Mouse (Mus musculus): ENCODE measurements at regions not wholly inside any gene's neighbourhood (a gene's known extent, or its start where the extent isn't known, plus 50 kb on each side); places are given as distances from the start of the nearest gene placed in this dataset.

DNA sequence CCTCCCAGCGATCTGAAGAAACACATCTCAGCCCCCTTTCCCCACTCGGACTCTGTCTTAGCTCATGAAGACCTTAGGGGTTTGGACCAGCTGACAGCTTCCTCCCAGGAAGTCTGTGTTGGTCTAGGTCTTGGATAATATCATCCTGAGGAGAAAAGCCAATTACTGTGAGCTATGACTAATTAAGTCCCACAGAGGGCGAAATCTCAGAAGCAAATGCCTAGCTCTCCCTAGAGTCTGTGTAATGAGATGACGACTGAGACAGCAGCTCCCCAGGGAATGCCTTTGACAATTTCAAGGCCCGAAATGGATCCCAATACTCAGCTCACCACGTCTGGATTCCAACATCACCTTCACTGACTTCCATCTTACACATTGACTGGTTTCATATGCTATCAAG, 213.5 kb upstream of the Nlrp1b start:
- no peak overlapping the region for H3K4me3 ChIP-seq (replicated peaks; ENCODE audit: low read length)
- WGBS: 38% methylated on average over 6 of the region's 6 CpGs
- no peak overlapping the region for H3K27ac ChIP-seq (ENCODE audit: low read length)
- H3K4me2 ChIP-seq (ENCODE audit: low read length): no peak overlapping the region
- H3K9ac ChIP-seq (replicated peaks; ENCODE audit: low read depth, low read length): no peak overlapping the region
- no peak for ATAC-seq
- H3K9me3 ChIP-seq (ENCODE audit: control insufficient read depth, low read length): no peaks in the 10 kb centered on the region
- H3K36me3 ChIP-seq (ENCODE audit: control insufficient read depth, insufficient read depth): no peaks in the 10 kb centered on the region
- peaks cover 33% of the 10 kb centered on the region for H3K4me1 ChIP-seq (replicated peaks; ENCODE audit: control insufficient read depth, insufficient read depth, low read length)
- H3K27me3 ChIP-seq (replicated peaks; ENCODE audit: control insufficient read depth, insufficient read depth, low read length): no peaks in the 10 kb centered on the region

GRCm38 (mm10) chr11:71446641-71447040, 216.1 kb upstream of the Nlrp1b start:
- no peak overlapping the region for H3K4me3 ChIP-seq (replicated peaks; ENCODE audit: low read length)
- H3K4me2 ChIP-seq (ENCODE audit: low read length): no peak overlapping the region
- H3K27me3 ChIP-seq (replicated peaks; ENCODE audit: control insufficient read depth, insufficient read depth, low read length): no peaks in the 10 kb centered on the region
- no peaks in the 10 kb centered on the region for H3K36me3 ChIP-seq (ENCODE audit: control insufficient read depth, insufficient read depth)
- H3K9me3 ChIP-seq (ENCODE audit: control insufficient read depth, low read length): no peaks in the 10 kb centered on the region
- no peak overlapping the region for H3K9ac ChIP-seq (replicated peaks; ENCODE audit: low read depth, low read length)
- H3K27ac ChIP-seq (ENCODE audit: low read length): no peak overlapping the region
- 73% methylated on average over 5 of the region's 5 CpGs for WGBS
- peaks cover 12% of the 10 kb centered on the region for H3K4me1 ChIP-seq (replicated peaks; ENCODE audit: control insufficient read depth, insufficient read depth, low read length)
- ATAC-seq: no peak

GRCm38 (mm10) chr11:71447841-71448745, 217.6 kb upstream of the Nlrp1b start:
- Histone ChIP-seq H3K4me2 (ENCODE audit: low read length) (no peak overlapping the region), H3K27ac (ENCODE audit: low read length) (peak overlapping the region; percentile 83), H3K9me3 (ENCODE audit: control insufficient read depth, low read length) (no peaks in the 10 kb centered on the region), H3K9ac (replicated peaks; ENCODE audit: low read depth, low read length) (peak overlapping the region; percentile 42; the same call in 1 of the 2 replicates), H3K4me3 (replicated peaks; ENCODE audit: low read length) (no peak overlapping the region), H3K36me3 (ENCODE audit: control insufficient read depth, insufficient read depth) (no peaks in the 10 kb centered on the region), H3K4me1 (replicated peaks; ENCODE audit: control insufficient read depth, insufficient read depth, low read length) (peaks cover 12% of the 10 kb centered on the region), H3K27me3 (replicated peaks; ENCODE audit: control insufficient read depth, insufficient read depth, low read length) (no peaks in the 10 kb centered on the region)
- WGBS: 13% methylated on average over 10 of the region's 10 CpGs
- peak; percentile 82 for ATAC-seq

- Histone ChIP-seq H3K9ac (replicated peaks; ENCODE audit: low read depth, low read length) (no peak overlapping the region), H3K4me3 (replicated peaks; ENCODE audit: low read length) (no peak overlapping the region), H3K27ac (ENCODE audit: low read length) (no peak overlapping the region), H3K4me2 (ENCODE audit: low read length) (no peak overlapping the region), H3K36me3 (ENCODE audit: control insufficient read depth, insufficient read depth) (no peaks in the 10 kb centered on the region), H3K27me3 (replicated peaks; ENCODE audit: control insufficient read depth, insufficient read depth, low read length) (no peaks in the 10 kb centered on the region), H3K4me1 (replicated peaks; ENCODE audit: control insufficient read depth, insufficient read depth, low read length) (no peaks in the 10 kb centered on the region), H3K9me3 (ENCODE audit: control insufficient read depth, low read length) (no peaks in the 10 kb centered on the region)
- WGBS: 79% methylated on average over 3 of the region's 3 CpGs
- ATAC-seq: no peak
These were observed 249.6 kb upstream of the Nlrp1b start for GRCm38 (mm10) chr11:71480094-71480493.

GRCm38 (mm10) chr11:71497863-71498262, 251.9 kb upstream of the Wscd1 start:
- H3K4me3 ChIP-seq (replicated peaks; ENCODE audit: low read length): no peak overlapping the region
- peaks cover 9% of the 10 kb centered on the region; the same call in 1 of the 2 replicates for H3K4me1 ChIP-seq (replicated peaks; ENCODE audit: control insufficient read depth, insufficient read depth, low read length)
- 3% methylated on average over 5 of the region's 5 CpGs for WGBS
- no peak overlapping the region for H3K27ac ChIP-seq (ENCODE audit: low read length)
- ATAC-seq: peak; percentile 83; the same call in 1 of the 2 replicates
- no peak overlapping the region for H3K4me2 ChIP-seq (ENCODE audit: low read length)
- no peaks in the 10 kb centered on the region for H3K27me3 ChIP-seq (replicated peaks; ENCODE audit: control insufficient read depth, insufficient read depth, low read length)
- H3K36me3 ChIP-seq (ENCODE audit: control insufficient read depth, insufficient read depth): no peaks in the 10 kb centered on the region
- no peaks in the 10 kb centered on the region for H3K9me3 ChIP-seq (ENCODE audit: control insufficient read depth, low read length)
- H3K9ac ChIP-seq (replicated peaks; ENCODE audit: low read depth, low read length): no peak overlapping the region

GRCm38 (mm10) chr11:71498299-71498698, 251.4 kb upstream of the Wscd1 start:
- Histone ChIP-seq H3K27ac (ENCODE audit: low read length) (no peak overlapping the region), H3K4me2 (ENCODE audit: low read length) (no peak overlapping the region), H3K27me3 (replicated peaks; ENCODE audit: control insufficient read depth, insufficient read depth, low read length) (no peaks in the 10 kb centered on the region), H3K9ac (replicated peaks; ENCODE audit: low read depth, low read length) (no peak overlapping the region), H3K9me3 (ENCODE audit: control insufficient read depth, low read length) (no peaks in the 10 kb centered on the region), H3K4me1 (replicated peaks; ENCODE audit: control insufficient read depth, insufficient read depth, low read length) (peaks cover 9% of the 10 kb centered on the region; the same call in 1 of the 2 replicates), H3K36me3 (ENCODE audit: control insufficient read depth, insufficient read depth) (no peaks in the 10 kb centered on the region), H3K4me3 (replicated peaks; ENCODE audit: low read length) (no peak overlapping the region)
- no peak for ATAC-seq
- WGBS: 41% methylated on average over 3 of the region's 3 CpGs

DNA sequence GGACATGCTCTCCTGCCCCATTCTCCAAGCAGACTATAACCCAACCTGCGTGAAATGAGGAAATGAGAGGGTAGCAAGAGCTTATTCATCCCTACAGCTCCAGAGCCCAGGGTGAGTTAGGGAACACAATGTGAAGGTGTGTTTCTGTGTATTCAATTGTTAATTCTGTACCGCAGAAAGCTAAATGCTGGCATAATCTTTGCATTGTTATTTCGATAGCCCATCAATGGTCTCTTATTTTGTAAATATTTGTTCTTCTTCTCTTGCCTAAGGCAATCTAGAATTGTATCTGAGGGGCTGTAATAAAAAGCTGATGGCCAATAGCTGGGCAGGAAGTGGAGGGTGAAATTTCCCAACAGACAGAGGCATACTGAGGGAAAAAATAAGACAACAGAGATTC, 247.6 kb upstream of the Wscd1 start:
- Histone ChIP-seq H3K4me1 (replicated peaks; ENCODE audit: control insufficient read depth, insufficient read depth, low read length) (peaks cover 9% of the 10 kb centered on the region; the same call in 1 of the 2 replicates), H3K9ac (replicated peaks; ENCODE audit: low read depth, low read length) (no peak overlapping the region), H3K9me3 (ENCODE audit: control insufficient read depth, low read length) (no peaks in the 10 kb centered on the region), H3K36me3 (ENCODE audit: control insufficient read depth, insufficient read depth) (no peaks in the 10 kb centered on the region), H3K27ac (ENCODE audit: low read length) (no peak overlapping the region), H3K4me2 (ENCODE audit: low read length) (no peak overlapping the region), H3K27me3 (replicated peaks; ENCODE audit: control insufficient read depth, insufficient read depth, low read length) (no peaks in the 10 kb centered on the region), H3K4me3 (replicated peaks; ENCODE audit: low read length) (no peak overlapping the region)
- 77% methylated on average over 3 of the region's 3 CpGs for WGBS
- ATAC-seq: no peak

GRCm38 (mm10) chr11:71512271-71513066, 237.3 kb upstream of the Wscd1 start:
- Histone ChIP-seq H3K27me3 (replicated peaks; ENCODE audit: control insufficient read depth, insufficient read depth, low read length) (no peaks in the 10 kb centered on the region), H3K9me3 (ENCODE audit: control insufficient read depth, low read length) (no peaks in the 10 kb centered on the region), H3K36me3 (ENCODE audit: control insufficient read depth, insufficient read depth) (no peaks in the 10 kb centered on the region), H3K9ac (replicated peaks; ENCODE audit: low read depth, low read length) (no peak overlapping the region), H3K4me1 (replicated peaks; ENCODE audit: control insufficient read depth, insufficient read depth, low read length) (peaks cover 8% of the 10 kb centered on the region), H3K4me2 (ENCODE audit: low read length) (no peak overlapping the region), H3K27ac (ENCODE audit: low read length) (no peak overlapping the region), H3K4me3 (replicated peaks; ENCODE audit: low read length) (no peak overlapping the region)
- no peak; the same call in 1 of the 2 replicates for ATAC-seq
- 64% methylated on average over 15 of the region's 15 CpGs for WGBS

GRCm38 (mm10) chr11:71513067-71513350, 236.7 kb upstream of the Wscd1 start:
- Histone ChIP-seq H3K4me2 (ENCODE audit: low read length) (no peak overlapping the region), H3K27me3 (replicated peaks; ENCODE audit: control insufficient read depth, insufficient read depth, low read length) (no peaks in the 10 kb centered on the region), H3K4me3 (replicated peaks; ENCODE audit: low read length) (no peak overlapping the region), H3K9ac (replicated peaks; ENCODE audit: low read depth, low read length) (no peak overlapping the region), H3K4me1 (replicated peaks; ENCODE audit: control insufficient read depth, insufficient read depth, low read length) (peaks cover 12% of the 10 kb centered on the region), H3K36me3 (ENCODE audit: control insufficient read depth, insufficient read depth) (no peaks in the 10 kb centered on the region), H3K27ac (ENCODE audit: low read length) (no peak overlapping the region), H3K9me3 (ENCODE audit: control insufficient read depth, low read length) (no peaks in the 10 kb centered on the region)
- ATAC-seq: no peak
- WGBS: 69% methylated on average over 3 of the region's 3 CpGs

Data from forebrain, embryonic 16.5 days (tissue).